Mouse (Mus musculus) cortical plate, adult 2 months (tissue): Measurements from ENCODE around the gene Pip5k1b.

Experiments
- CTCF ChIP-seq: fragments of 200-500 bp; IDR thresholded peaks from 2 replicates; pipeline ENCODE4 v1.5.1; 2011; ENCODE audit warnings: mild to moderate bottlenecking, control low read depth, low read length; ENCODE audit not compliant: insufficient read depth; ENCODE audit errors: extremely low read depth
- POLR2A ChIP-seq: fragments of 200-500 bp; IDR thresholded peaks from 2 replicates; pipeline ENCODE4 v1.6.1; 2011; ENCODE audit warnings: mild to moderate bottlenecking, low read length, control low read depth; ENCODE audit not compliant: insufficient read depth; ENCODE audit errors: extremely low read depth

DNA sequence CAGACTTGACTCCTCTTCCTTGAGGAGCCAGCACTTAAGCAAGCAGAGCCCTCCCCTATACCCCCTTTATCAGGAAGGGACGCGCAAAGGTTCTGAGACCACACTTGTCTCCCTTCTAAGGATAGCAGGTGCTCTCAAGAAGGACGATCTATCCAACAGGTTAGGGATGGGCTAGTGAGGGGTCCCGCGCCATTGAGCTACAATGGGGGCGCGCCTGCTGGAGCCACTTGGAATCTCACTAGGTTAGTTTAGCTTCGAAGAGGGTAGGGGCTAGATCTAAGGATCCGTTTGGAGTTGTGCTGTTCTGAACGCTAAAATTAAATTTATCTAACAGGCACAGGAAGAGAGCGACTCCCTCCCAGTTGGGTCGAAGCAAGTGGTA is 904 bp upstream of the Pip5k1b start:
- TF ChIP-seq POLR2A (no peak), CTCF (no peak)
